Mouse (Mus musculus): ENCODE results near the gene Traf3. TPM values are rescaled to one million over a fixed set of nuclear protein-coding genes. Genes with fewer than 3 reads are reported as not detected.
A peak's percentile ranks its signal among the peaks of the same experiment; 100 is the strongest.

Gene Traf3
- polyA plus RNA-seq, 1 experiment, result 29.8 TPM

DNA sequence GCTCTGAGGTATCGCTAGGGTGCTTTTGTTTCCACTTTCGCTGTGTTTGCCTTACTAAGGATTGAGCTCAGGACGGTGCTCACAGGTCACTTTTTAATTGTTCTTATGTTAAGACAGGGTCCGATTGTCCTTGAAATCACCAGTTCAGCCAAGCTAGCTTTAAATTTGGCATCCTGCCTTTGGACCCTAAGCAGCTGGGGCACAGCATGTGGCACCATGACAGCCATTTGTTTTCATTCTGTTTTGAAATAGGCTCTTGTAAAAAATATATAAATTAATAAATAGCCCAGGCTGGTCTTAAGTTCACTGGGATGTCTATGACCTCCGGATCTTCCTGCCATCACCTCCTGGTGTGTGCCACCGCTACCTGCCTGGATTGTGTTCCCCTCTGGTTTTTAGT, 78.9 kb downstream of the Traf3 start:
- 62% methylated on average over 6 of the region's 6 CpGs for WGBS
- TF ChIP-seq CTCF (IDR thresholded peaks at IDR 0.05; ENCODE audit: borderline replicate concordance, insufficient read depth, low read depth, low read length) (no peak), POLR2A (IDR thresholded peaks at IDR 0.05; ENCODE audit: borderline replicate concordance, insufficient read depth, low read length) (no peak)
- no peak overlapping the region for H3K4me3 ChIP-seq (replicated peaks; ENCODE audit: insufficient read depth, low read depth, low read length)
- DNase-seq, result no peak
- no peak overlapping the region for H3K27ac ChIP-seq (ENCODE audit: insufficient read depth, low read length)
- no peaks in the 10 kb centered on the region for H3K27me3 ChIP-seq (ENCODE audit: control insufficient read depth, insufficient read depth, low read length)
- peaks cover 47% of the 10 kb centered on the region for H3K4me1 ChIP-seq (ENCODE audit: control insufficient read depth, insufficient read depth, low read length)

DNA sequence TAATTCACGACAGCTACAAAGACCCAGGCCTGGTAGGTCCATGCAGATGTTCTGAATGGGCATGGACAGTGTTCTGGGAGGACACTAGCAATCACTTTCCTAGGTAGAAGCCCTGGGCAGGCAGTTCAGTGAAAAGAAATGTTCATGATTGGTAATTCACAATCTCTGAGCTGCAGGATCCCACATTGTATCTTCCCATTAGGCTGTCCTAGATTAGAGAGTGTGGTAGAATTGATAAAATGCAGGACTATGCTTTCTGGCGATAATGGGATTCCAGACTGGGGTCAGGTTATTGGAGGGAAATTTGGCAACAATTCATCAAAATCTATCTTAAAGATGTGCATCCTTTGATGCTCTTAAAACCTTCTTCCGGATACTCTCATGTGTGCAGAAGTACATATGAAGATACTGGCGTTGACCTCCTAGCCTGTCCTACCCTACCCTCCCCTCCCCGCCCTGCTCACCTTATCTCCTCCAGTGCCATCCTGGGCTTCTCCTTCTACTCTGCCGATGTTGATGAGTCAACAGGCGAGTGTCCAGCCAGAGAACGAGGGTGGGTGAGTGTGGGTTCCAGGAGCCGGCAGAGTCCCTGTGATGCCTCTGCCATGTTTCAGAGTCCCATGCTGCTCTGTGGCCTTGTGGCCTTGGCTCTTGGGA, 80.8 kb downstream of the Traf3 start:
- no peak overlapping the region for H3K27ac ChIP-seq (ENCODE audit: insufficient read depth, low read length)
- H3K4me1 ChIP-seq (ENCODE audit: control insufficient read depth, insufficient read depth, low read length), result peaks cover 35% of the 10 kb centered on the region
- no peaks in the 10 kb centered on the region for H3K27me3 ChIP-seq (ENCODE audit: control insufficient read depth, insufficient read depth, low read length)
- no peak overlapping the region for H3K4me3 ChIP-seq (replicated peaks; ENCODE audit: insufficient read depth, low read depth, low read length)
- WGBS, result 80% methylated on average over 9 of the region's 9 CpGs
- TF ChIP-seq CTCF (IDR thresholded peaks at IDR 0.05; ENCODE audit: borderline replicate concordance, insufficient read depth, low read depth, low read length) (no peak), POLR2A (IDR thresholded peaks at IDR 0.05; ENCODE audit: borderline replicate concordance, insufficient read depth, low read length) (no peak)
- DNase-seq, result no peak

DNA sequence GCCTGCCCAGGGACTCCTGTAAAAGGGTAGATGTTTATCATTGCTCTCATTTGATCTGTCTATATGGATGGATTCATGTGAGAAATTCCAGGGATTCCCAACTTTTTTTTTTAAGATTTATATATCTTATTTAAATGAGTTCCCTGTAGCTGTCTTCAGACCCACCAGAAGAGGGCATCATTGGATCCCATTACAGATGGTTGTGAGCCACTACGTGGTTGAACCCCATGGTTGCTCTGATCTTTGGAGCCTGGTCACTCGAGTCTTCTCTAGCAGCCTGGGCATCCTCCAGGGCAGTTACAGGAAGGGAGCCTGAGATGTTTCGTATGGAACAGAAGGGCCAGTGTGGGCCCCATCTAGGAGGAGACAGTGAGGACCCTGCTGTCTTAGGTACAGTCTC, 82.9 kb downstream of the Traf3 start:
- WGBS, result 54% methylated on average over 3 of the region's 3 CpGs
- TF ChIP-seq POLR2A (IDR thresholded peaks at IDR 0.05; ENCODE audit: borderline replicate concordance, insufficient read depth, low read length) (no peak), CTCF (IDR thresholded peaks at IDR 0.05; ENCODE audit: borderline replicate concordance, insufficient read depth, low read depth, low read length) (0 out of 2 replicates have a peak, but pooled peaks have one; percentile 32)
- Histone ChIP-seq H3K27ac (ENCODE audit: insufficient read depth, low read length) (no peak overlapping the region), H3K4me1 (ENCODE audit: control insufficient read depth, insufficient read depth, low read length) (peaks cover 19% of the 10 kb centered on the region), H3K27me3 (ENCODE audit: control insufficient read depth, insufficient read depth, low read length) (no peaks in the 10 kb centered on the region), H3K4me3 (replicated peaks; ENCODE audit: insufficient read depth, low read depth, low read length) (no peak overlapping the region)
- DNase-seq, result no peak

DNA sequence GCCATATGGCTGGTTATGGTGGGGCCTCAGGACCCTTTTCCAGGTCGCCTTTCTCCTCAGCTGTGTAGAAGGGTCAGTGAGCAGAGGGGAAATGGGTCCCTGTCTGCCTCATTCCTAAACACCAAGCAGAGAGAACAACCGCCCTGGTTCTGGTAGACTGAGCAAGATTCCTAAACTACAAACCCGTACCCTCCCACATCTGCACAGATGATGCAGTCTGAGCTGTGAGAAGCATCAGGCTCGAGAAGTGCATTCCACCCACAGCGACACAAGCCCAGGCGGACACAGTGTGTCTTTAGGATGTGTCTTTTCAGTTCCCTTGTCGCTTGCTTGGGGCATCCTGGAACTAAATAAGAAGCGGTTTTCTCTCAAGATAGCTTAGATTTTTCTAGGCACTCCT, 83.9 kb downstream of the Traf3 start:
- 93% methylated on average over 8 of the region's 8 CpGs for WGBS
- Histone ChIP-seq H3K4me3 (replicated peaks; ENCODE audit: insufficient read depth, low read depth, low read length) (no peak overlapping the region), H3K27ac (ENCODE audit: insufficient read depth, low read length) (no peak overlapping the region), H3K4me1 (ENCODE audit: control insufficient read depth, insufficient read depth, low read length) (peaks cover 11% of the 10 kb centered on the region), H3K27me3 (ENCODE audit: control insufficient read depth, insufficient read depth, low read length) (no peaks in the 10 kb centered on the region)
- TF ChIP-seq POLR2A (IDR thresholded peaks at IDR 0.05; ENCODE audit: borderline replicate concordance, insufficient read depth, low read length) (no peak), CTCF (IDR thresholded peaks at IDR 0.05; ENCODE audit: borderline replicate concordance, insufficient read depth, low read depth, low read length) (no peak)
- DNase-seq, result no peak

DNA sequence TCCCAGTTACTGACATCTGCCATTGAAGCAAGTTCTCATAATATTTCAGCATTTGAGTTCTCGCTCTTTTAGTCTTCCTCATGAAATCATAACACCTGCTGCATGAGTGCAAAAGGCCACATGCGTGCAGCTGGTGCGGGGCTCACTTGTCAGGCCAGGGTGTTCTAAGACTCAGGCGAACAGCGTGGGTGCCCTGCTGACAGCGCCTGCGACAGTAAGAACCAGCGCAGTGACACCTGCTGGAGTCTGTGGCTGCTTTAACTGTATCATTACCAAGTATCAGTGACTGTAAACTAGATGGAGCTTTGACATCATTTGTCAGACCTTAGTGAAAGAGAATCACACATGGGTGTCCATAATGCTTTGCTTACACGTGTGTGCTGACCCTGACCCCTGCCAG, 85.1 kb downstream of the Traf3 start:
- Histone ChIP-seq H3K27me3 (ENCODE audit: control insufficient read depth, insufficient read depth, low read length) (no peaks in the 10 kb centered on the region), H3K4me3 (replicated peaks; ENCODE audit: insufficient read depth, low read depth, low read length) (no peak overlapping the region), H3K27ac (ENCODE audit: insufficient read depth, low read length) (no peak overlapping the region), H3K4me1 (ENCODE audit: control insufficient read depth, insufficient read depth, low read length) (peaks cover 4% of the 10 kb centered on the region; the same call in 1 of the 2 replicates)
- WGBS, result 56% methylated on average over 9 of the region's 9 CpGs
- TF ChIP-seq POLR2A (IDR thresholded peaks at IDR 0.05; ENCODE audit: borderline replicate concordance, insufficient read depth, low read length) (no peak), CTCF (IDR thresholded peaks at IDR 0.05; ENCODE audit: borderline replicate concordance, insufficient read depth, low read depth, low read length) (no peak)
- no peak for DNase-seq

DNA sequence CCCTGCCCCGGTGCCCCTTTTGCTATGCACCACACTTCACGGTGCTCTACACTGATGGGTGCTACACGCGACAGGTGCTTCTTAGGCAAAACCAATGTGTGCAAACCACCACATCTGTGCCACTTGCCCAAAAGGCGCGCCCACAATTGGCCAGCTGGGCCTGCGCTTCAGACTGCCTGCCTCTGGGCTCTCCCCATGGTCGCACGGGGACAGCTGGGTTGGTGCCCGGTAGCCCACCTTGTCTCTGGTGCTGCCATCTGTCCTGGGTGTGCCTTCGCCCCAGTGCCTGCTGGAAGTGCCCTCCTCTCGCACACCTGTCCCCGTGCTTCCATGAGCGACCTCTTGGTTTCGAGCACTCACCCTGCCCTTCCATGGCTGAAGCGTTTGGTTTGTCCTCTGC, 97.5 kb downstream of the Traf3 start:
- DNase-seq, result no peak
- no peaks in the 10 kb centered on the region for H3K27me3 ChIP-seq (ENCODE audit: control insufficient read depth, insufficient read depth, low read length)
- H3K4me3 ChIP-seq (replicated peaks; ENCODE audit: insufficient read depth, low read depth, low read length), result no peak overlapping the region
- no peaks in the 10 kb centered on the region for H3K4me1 ChIP-seq (ENCODE audit: control insufficient read depth, insufficient read depth, low read length)
- no peak for TF ChIP-seq CTCF (IDR thresholded peaks at IDR 0.05; ENCODE audit: borderline replicate concordance, insufficient read depth, low read depth, low read length)
- TF ChIP-seq POLR2A (IDR thresholded peaks at IDR 0.05; ENCODE audit: borderline replicate concordance, insufficient read depth, low read length), result no peak
- 73% methylated on average over 16 of the region's 16 CpGs for WGBS
- H3K27ac ChIP-seq (ENCODE audit: insufficient read depth, low read length), result no peak overlapping the region

DNA sequence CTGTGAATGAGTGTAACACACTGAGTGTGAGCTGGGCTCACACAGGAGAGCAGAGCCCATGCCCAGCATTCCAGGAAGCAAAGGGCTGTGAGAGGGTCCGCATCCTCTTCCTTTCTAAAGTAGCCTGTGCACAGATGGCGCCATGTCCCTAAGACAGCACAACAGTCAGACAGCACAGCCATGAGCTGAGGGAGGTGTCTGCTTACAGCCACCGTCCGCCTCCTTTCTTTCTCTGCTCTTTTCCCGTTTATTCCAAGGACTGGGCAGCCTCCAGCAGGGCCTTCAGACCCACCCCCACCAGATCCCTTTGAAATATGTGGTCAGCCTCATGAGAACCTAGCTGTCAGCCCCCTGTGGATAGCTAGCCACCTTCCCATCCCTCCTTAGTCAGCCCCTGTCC, 99.0 kb downstream of the Traf3 start:
- DNase-seq, result no peak
- Histone ChIP-seq H3K4me3 (replicated peaks; ENCODE audit: insufficient read depth, low read depth, low read length) (no peak overlapping the region), H3K4me1 (ENCODE audit: control insufficient read depth, insufficient read depth, low read length) (no peaks in the 10 kb centered on the region), H3K27ac (ENCODE audit: insufficient read depth, low read length) (no peak overlapping the region), H3K27me3 (ENCODE audit: control insufficient read depth, insufficient read depth, low read length) (no peaks in the 10 kb centered on the region)
- 75% methylated on average over 5 of the region's 5 CpGs for WGBS
- TF ChIP-seq POLR2A (IDR thresholded peaks at IDR 0.05; ENCODE audit: borderline replicate concordance, insufficient read depth, low read length) (no peak), CTCF (IDR thresholded peaks at IDR 0.05; ENCODE audit: borderline replicate concordance, insufficient read depth, low read depth, low read length) (no peak)

DNA sequence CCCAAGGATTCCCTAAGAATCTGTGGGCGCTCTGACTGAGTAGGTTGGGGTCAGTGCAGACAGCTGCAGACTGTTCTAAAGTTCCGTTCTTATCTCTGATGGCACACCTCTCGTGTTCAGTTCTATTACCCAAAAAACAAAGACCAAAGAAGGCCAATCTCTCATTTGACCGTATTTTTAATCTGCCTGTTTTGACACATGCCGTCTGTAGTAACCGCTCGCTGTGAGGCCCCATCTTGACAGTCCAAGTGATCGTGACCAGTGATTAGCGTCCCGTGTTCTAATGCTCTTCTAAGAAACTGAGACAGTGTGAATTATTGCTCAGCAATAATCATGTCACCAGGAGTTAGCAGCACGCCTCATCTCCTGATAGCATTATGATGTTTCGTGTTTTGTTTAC, 100.4 kb downstream of the Traf3 start:
- DNase-seq, result no peak
- 94% methylated on average over 12 of the region's 12 CpGs for WGBS
- Histone ChIP-seq H3K27ac (ENCODE audit: insufficient read depth, low read length) (no peak overlapping the region), H3K4me3 (replicated peaks; ENCODE audit: insufficient read depth, low read depth, low read length) (no peak overlapping the region), H3K4me1 (ENCODE audit: control insufficient read depth, insufficient read depth, low read length) (no peaks in the 10 kb centered on the region), H3K27me3 (ENCODE audit: control insufficient read depth, insufficient read depth, low read length) (no peaks in the 10 kb centered on the region; the same call in 1 of the 2 replicates)
- no peak for TF ChIP-seq POLR2A (IDR thresholded peaks at IDR 0.05; ENCODE audit: borderline replicate concordance, insufficient read depth, low read length)
- no peak for TF ChIP-seq CTCF (IDR thresholded peaks at IDR 0.05; ENCODE audit: borderline replicate concordance, insufficient read depth, low read depth, low read length)

Measured in cerebellum, adult 2 months (tissue).